Comparison of ENCODE assay signal across 18 mouse cellular contexts in the genomic region with DNA sequence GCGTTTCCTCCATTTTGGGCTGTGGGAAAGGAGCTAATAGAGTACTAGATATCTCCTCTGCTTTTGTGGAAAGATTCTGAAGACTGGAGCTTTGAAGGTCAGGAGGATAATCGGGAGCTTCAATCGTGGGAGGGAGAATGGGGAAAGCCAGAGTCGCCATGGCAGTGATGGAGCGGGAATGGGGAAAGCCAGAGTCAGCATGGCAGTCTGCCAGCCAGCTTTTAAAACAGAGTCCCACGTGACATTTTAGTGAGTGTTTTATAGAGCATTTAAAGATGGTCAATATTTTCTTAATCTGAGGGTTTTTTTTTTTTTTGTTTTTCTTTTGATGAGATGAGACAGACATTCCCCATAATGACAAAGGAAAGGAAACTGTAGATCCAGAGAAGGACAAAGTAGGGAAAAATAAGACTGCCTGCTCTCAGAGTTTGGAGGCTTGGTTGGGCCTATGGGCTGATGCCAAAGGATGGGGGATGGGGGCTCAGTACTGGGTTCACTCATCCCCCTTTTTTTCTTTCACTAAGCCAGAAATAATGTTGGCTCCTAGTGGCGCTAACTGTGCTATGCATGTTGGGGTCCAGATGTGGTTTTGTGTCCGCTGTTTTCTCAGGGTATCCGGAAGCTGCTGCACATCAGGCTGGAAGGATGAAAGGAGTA.
"Had no signal": no experiment of that assay in that cellular context is flagged by ENCODE, and none has a peak within 500 bp of the region (broad histone marks: within the 10 kb centered on the region; RNA-seq: fewer than 3 reads in every experiment).

No protein-coding gene starts in this region.

- ATAC-seq: intestine, embryonic 15.5 days; liver, postnatal 0 days; lung, postnatal 0 days; midbrain, embryonic 15.5 days had no signal

- H3K36me3 ChIP-seq: intestine, embryonic 15.5 days; limb, embryonic 15.5 days; midbrain, embryonic 12.5 days; midbrain, embryonic 15.5 days; stomach, embryonic 15.5 days had no signal

- DNase-seq: kidney, adult 11 months; kidney, adult 8-10 months; left cerebral cortex, postnatal 4 days; liver, postnatal 0 days; retina, postnatal 1 day; right cerebral cortex, postnatal 25 days; spleen, adult 18-20 months; thymus, postnatal 25 days had no signal

- H3K9ac ChIP-seq: intestine, embryonic 15.5 days; limb, embryonic 15.5 days; liver, embryonic 14.5 days; liver, postnatal 0 days; midbrain, embryonic 12.5 days; midbrain, embryonic 15.5 days; stomach, embryonic 15.5 days had no signal

- H3K4me2 ChIP-seq: intestine, embryonic 15.5 days; limb, embryonic 15.5 days; liver, embryonic 11.5 days; midbrain, embryonic 12.5 days; midbrain, embryonic 15.5 days; stomach, embryonic 15.5 days had no signal

- H3K27me3 ChIP-seq: intestine, embryonic 15.5 days; limb, embryonic 15.5 days; midbrain, embryonic 12.5 days; midbrain, embryonic 15.5 days; stomach, embryonic 15.5 days had no signal

- H3K9me3 ChIP-seq: intestine, embryonic 15.5 days; limb, embryonic 15.5 days; midbrain, embryonic 12.5 days; midbrain, embryonic 15.5 days; stomach, embryonic 15.5 days had no signal

- H3K4me3 ChIP-seq: intestine, embryonic 15.5 days; limb, embryonic 15.5 days; midbrain, embryonic 12.5 days; midbrain, embryonic 15.5 days; stomach, embryonic 15.5 days had no signal

- H3K27ac ChIP-seq: intestine, embryonic 15.5 days; kidney, postnatal 0 days; limb, embryonic 15.5 days; liver, embryonic 14.5 days; macrophage; midbrain, embryonic 12.5 days; midbrain, embryonic 15.5 days; stomach, embryonic 15.5 days had no signal

- H3K4me1 ChIP-seq: intestine, embryonic 15.5 days; limb, embryonic 15.5 days; midbrain, embryonic 12.5 days; midbrain, embryonic 15.5 days; stomach, embryonic 15.5 days had no signal
